Mouse (Mus musculus) stomach, embryonic 16.5 days (tissue): ENCODE measurements at regions not wholly inside any gene's neighbourhood (a gene's known extent, or its start where the extent isn't known, plus 50 kb on each side); places are given as distances from the start of the nearest gene placed in this dataset.
A peak's percentile ranks its signal among the peaks of the same experiment; 100 is the strongest.
"Not testable (repeated sequence)": the region's sequence is repeated elsewhere in the genome, so short reads cannot be mapped to it uniquely, and the experiment has no call there.

ENCODE experiments used
- ATAC-seq: fragments of 200-750 bp; cut with Nextera tagmentation; 2 replicates; pipeline ENCODE4 v1.8.0; 2017; ENCODE audit warnings: moderate number of reproducible peaks, moderate TSS enrichment; ENCODE audit not compliant: insufficient read depth, low FRiP score
- H3K27ac ChIP-seq: fragments of 300-500 bp; sonication (generic); 2 replicates; pipeline ENCODE4 v1.5.1; 2014; ENCODE audit warnings: low read length
- H3K27me3 ChIP-seq: fragments of 300-500 bp; sonication (generic); 2 replicates; pipeline ENCODE4 v1.6.1; 2014; ENCODE audit warnings: low read length, control low read depth, mixed read lengths; ENCODE audit not compliant: control insufficient read depth, insufficient read depth
- H3K36me3 ChIP-seq: fragments of 300-500 bp; sonication (generic); 2 replicates; pipeline ENCODE4 v1.6.1; 2014; ENCODE audit warnings: low read length; ENCODE audit not compliant: control insufficient read depth, insufficient read depth
- H3K4me1 ChIP-seq: fragments of 300-500 bp; sonication (generic); 2 replicates; pipeline ENCODE4 v1.6.1; 2014; ENCODE audit warnings: low read length, control low read depth, mixed read lengths; ENCODE audit not compliant: control insufficient read depth, insufficient read depth
- H3K4me2 ChIP-seq: fragments of 300-500 bp; sonication (generic); 2 replicates; pipeline ENCODE4 v1.6.1; 2014; ENCODE audit warnings: low read depth, low read length, mixed read lengths
- H3K4me3 ChIP-seq: fragments of 300-500 bp; sonication (generic); replicated peaks from 2 replicates; pipeline ENCODE4 v1.5.1; 2014; ENCODE audit warnings: mild to moderate bottlenecking, low read length
- H3K9ac ChIP-seq: fragments of 300-500 bp; sonication (generic); 2 replicates; pipeline ENCODE4 v1.6.1; 2014; ENCODE audit warnings: low read length
- H3K9me3 ChIP-seq: fragments of 300-500 bp; sonication (generic); replicated peaks from 2 replicates; pipeline ENCODE4 v1.6.1; 2016; ENCODE audit warnings: low read length, control low read depth; ENCODE audit not compliant: control insufficient read depth
- WGBS: fragments of 180-500 bp; shearing (Covaris S2); extraction: QIAGEN DNeasy Blood & Tissue Kit; methylation state at CpG from one replicate; pipeline ENCODE4 v1.1.7; 2014; 5-methylcytosine and 5-hydroxymethylcytosine counted together

DNA sequence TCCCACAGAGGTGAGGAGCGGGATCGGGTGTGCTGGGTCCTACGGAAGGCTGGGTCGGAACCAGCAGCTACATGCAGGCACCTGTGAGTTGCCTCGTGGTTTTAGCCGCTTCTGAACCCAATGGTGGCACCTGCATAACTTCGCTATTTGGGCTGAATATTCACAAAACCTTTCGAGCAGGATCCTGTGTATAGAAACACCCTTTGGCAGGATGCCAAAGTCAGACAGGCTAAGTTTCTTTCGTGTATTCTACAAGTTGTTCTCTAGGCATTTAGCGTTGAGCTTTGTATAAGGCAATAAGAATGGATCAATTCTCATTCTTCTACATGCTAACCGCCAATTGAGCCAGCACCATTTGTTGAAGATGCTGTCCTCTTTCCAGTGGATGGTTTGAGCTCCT lies 58.6 kb upstream of the Zfp960 start:
- H3K4me1 ChIP-seq, ATAC-seq, H3K27me3 ChIP-seq, H3K9me3 ChIP-seq, H3K36me3 ChIP-seq: not testable (repeated sequence)
- Histone ChIP-seq H3K4me2 (peak overlapping the region; percentile 54), H3K27ac (peak overlapping the region; percentile 46), H3K9ac (peak overlapping the region; percentile 66), H3K4me3 (peak overlapping the region; percentile 59)
- WGBS, result 4% methylated on average over 11 of the region's 11 CpGs
